8 mouse cellular contexts compared by ENCODE assay signal in genomic region chr13:104108651-104109287, GRCm38 (mm10). TPM values are rescaled to one million over a fixed set of nuclear protein-coding genes. Genes with fewer than 3 reads are reported as not detected.
DNase-seq lines count a peak whose midpoint lies in the region; ATAC-seq lines count a peak whose summit lies in the region.

No protein-coding gene starts in this region.

- H3K27me3 ChIP-seq in kidney, embryonic 16.5 days (ENCODE audit: insufficient read depth, low read length) = no peaks in the 10 kb centered on the region
- no peaks in the 10 kb centered on the region for H3K27me3 ChIP-seq in forebrain, embryonic 11.5 days (ENCODE audit: control insufficient read depth, insufficient read depth, low read length)

- H3K9ac ChIP-seq in kidney, embryonic 16.5 days (replicated peaks; ENCODE audit: low read length) = peak overlapping the region; percentile 83
- H3K9ac ChIP-seq in forebrain, embryonic 11.5 days (ENCODE audit: low read length) = peak overlapping the region; percentile 64

- H3K4me1 ChIP-seq in kidney, embryonic 16.5 days (ENCODE audit: insufficient read depth, low read length) = peaks cover 5% of the 10 kb centered on the region; the same call in 1 of the 2 replicates
- peaks cover 2% of the 10 kb centered on the region; the same call in 1 of the 2 replicates for H3K4me1 ChIP-seq in forebrain, embryonic 11.5 days (replicated peaks; ENCODE audit: control insufficient read depth, insufficient read depth, low read length)

- H3K9me3 ChIP-seq in kidney, embryonic 16.5 days (ENCODE audit: low read length) = peaks cover 7% of the 10 kb centered on the region; the same call in 1 of the 2 replicates
- H3K9me3 ChIP-seq in forebrain, embryonic 11.5 days (ENCODE audit: control insufficient read depth, low read length) = no peaks in the 10 kb centered on the region

- WGBS in kidney, embryonic 16.5 days = under 1% methylated on average over 24 of the region's 24 CpGs
- 1% methylated on average over 24 of the region's 24 CpGs for WGBS in forebrain, embryonic 11.5 days

- DNase-seq in kidney, adult 9 months = no peak
- peak; percentile 35 for DNase-seq in NIH3T3 (ENCODE audit: low read depth)
- DNase-seq in forebrain, embryonic 11.5 days (ENCODE audit: low spot score) = no peak
- DNase-seq in urinary bladder, postnatal 14 days (ENCODE audit: low spot score) = no peak
- no peak for DNase-seq in adrenal gland, postnatal 14 days

- H3K4me2 ChIP-seq in kidney, embryonic 16.5 days (replicated peaks; ENCODE audit: low read depth, low read length) = peak overlapping the region; percentile 100
- H3K4me2 ChIP-seq in forebrain, embryonic 11.5 days (ENCODE audit: low read depth, low read length, severe bottlenecking) = peak overlapping the region; percentile 98

- peak overlapping the region; percentile 93 for H3K4me3 ChIP-seq in kidney, embryonic 16.5 days (ENCODE audit: low read length)
- peak overlapping the region; percentile 74 for H3K4me3 ChIP-seq in forebrain, embryonic 11.5 days (ENCODE audit: low read depth, low read length)

- H3K27ac ChIP-seq in kidney, embryonic 16.5 days (ENCODE audit: low read length) = peak overlapping the region; percentile 72; the same call in 1 of the 2 replicates
- no peak overlapping the region for H3K27ac ChIP-seq in forebrain, embryonic 11.5 days (ENCODE audit: low read depth, low read length)

- H3K36me3 ChIP-seq in kidney, embryonic 16.5 days (ENCODE audit: insufficient read depth, low read length) = peaks cover 8% of the 10 kb centered on the region; the same call in 1 of the 2 replicates
- H3K36me3 ChIP-seq in forebrain, embryonic 11.5 days (ENCODE audit: control insufficient read depth, insufficient read depth, low read length) = no peaks in the 10 kb centered on the region

- peak; percentile 18 for ATAC-seq in kidney, embryonic 16.5 days (ENCODE audit: low FRiP score, low TSS enrichment)
- ATAC-seq in forebrain, embryonic 11.5 days (replicated peaks; ENCODE audit: low FRiP score) = peak; percentile 9; the same call in 1 of the 2 replicates
- ATAC-seq in inflammation-experienced regulatory T-cells, adult 6 months = peak; percentile 39
- ATAC-seq in megakaryocyte-erythroid progenitor cell, adult 5-6 weeks (replicated peaks; ENCODE audit: low FRiP score, low TSS enrichment, poor library complexity, severe bottlenecking) = peak; percentile 53

RNA-seq across cellular contexts. Expression of gene Nln, which starts 0.6 kb away (rescaled TPM):
- 19.7 and 20.5 TPM in 2 replicates for polyA plus RNA-seq in kidney, embryonic 16.5 days (2015; fragmentation: Nextera tagmentation; extraction: Ambion mirVana)
- 21.1 TPM in 2 replicates for polyA plus RNA-seq in forebrain, embryonic 11.5 days (2014; fragmentation: Nextera tagmentation; extraction: Ambion mirVana)
- polyA plus RNA-seq in inflammation-experienced regulatory T-cells, adult 6 months (2017; shearing (Covaris generic)) = 10 to 100 TPM in 1 of 3 experiments, 1 to 10 TPM in 2; 5.3 to 10.1 (median 8.7) TPM
- total RNA-seq in megakaryocyte-erythroid progenitor cell, adult 5-6 weeks (2014; fragmentation: Nextera tagmentation) = 29.4 and 34.9 TPM in 2 replicates
- 47.9 and 58.8 TPM in 2 replicates for total RNA-seq in megakaryocyte-erythroid progenitor cell, adult 5-6 weeks (2017)
- total RNA-seq in adrenal gland, postnatal 14 days (2021) = 21.0 and 26.5 TPM in 2 replicates

RNA-seq across cellular contexts. Expression of gene Sgtb, which starts 0.8 kb away (rescaled TPM):
- polyA plus RNA-seq in kidney, embryonic 16.5 days (2015; fragmentation: Nextera tagmentation; extraction: Ambion mirVana) = 6.7 and 7.1 TPM in 2 replicates
- polyA plus RNA-seq in forebrain, embryonic 11.5 days (2014; fragmentation: Nextera tagmentation; extraction: Ambion mirVana) = 16.7 and 18.1 TPM in 2 replicates
- polyA plus RNA-seq in inflammation-experienced regulatory T-cells, adult 6 months (2017; shearing (Covaris generic)) = under 1 TPM; 0.30 to 0.43 (median 0.36) TPM
- not detected in 2 replicates for total RNA-seq in megakaryocyte-erythroid progenitor cell, adult 5-6 weeks (2014; fragmentation: Nextera tagmentation)
- not detected in 2 replicates for total RNA-seq in megakaryocyte-erythroid progenitor cell, adult 5-6 weeks (2017)
- 7.1 and 9.7 TPM in 2 replicates for total RNA-seq in adrenal gland, postnatal 14 days (2021)
